Mouse (Mus musculus) gastrocnemius, postnatal 14 days (tissue): ENCODE measurements around the gene Fam83c. TPM values are rescaled to one million over a fixed set of nuclear protein-coding genes. Genes with fewer than 3 reads are reported as not detected.
"Not testable (repeated sequence)": the region's sequence is repeated elsewhere in the genome, so short reads cannot be mapped to it uniquely, and the experiment has no call there.

Source experiments
- DNase-seq: peaks from one replicate; pipeline ENCODE4 v3.0.0; 2021; ENCODE audit warnings: mixed read lengths
- intact Hi-C: fragments of 180-260 bp; cut with DNase I; formaldehyde crosslinking; loops from one replicate; pipeline ENCODE4 v1.15.1; 2025; ENCODE audit warnings: low total_unique reads
- long read RNA-seq, 2 experiments: library from polyadenylated mRNA; stranded (forward); transcript quantifications; one replicate each; pipeline ENCODE4 v2.0.0; 2021
- total RNA-seq, 2 experiments: library from RNA; stranded (reverse); gene quantifications; 2 replicates each; pipeline ENCODE4 v1.2.3; 2021

Fam83c gene
- total RNA-seq: not detected
- long read RNA-seq, experiment 1: 0 reads
- long read RNA-seq, experiment 2: 0 reads

GRCm38 (mm10) chr2:155834732-155835131 is at the start of gene Fam83c:
TSS of gene Fam83c (minus strand) at chr2:155834854.
- intact Hi-C loops: no loop called here
- DNase-seq: no peak

DNA sequence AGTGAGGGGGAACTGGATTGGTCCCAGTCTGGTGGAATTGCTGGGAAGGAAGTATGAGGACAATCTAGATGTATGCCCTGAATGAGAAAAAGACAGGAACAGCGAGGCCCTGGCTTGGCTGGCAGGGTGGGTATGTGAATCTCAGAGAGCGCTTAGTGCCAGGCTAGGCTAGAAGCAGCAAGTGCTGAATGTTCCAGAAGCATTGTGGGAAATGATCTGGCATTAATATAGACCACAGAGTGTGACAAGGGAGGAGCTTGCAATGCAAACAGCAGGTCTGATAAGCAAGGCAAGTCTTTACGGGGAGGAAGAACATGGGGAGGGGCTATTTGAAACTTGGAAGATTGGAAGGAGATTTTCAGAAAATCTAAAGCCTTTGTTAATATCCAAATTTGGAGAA is 47.4 kb upstream of the Fam83c start:
- intact Hi-C loops: no loop called here
- no peak for DNase-seq

DNA sequence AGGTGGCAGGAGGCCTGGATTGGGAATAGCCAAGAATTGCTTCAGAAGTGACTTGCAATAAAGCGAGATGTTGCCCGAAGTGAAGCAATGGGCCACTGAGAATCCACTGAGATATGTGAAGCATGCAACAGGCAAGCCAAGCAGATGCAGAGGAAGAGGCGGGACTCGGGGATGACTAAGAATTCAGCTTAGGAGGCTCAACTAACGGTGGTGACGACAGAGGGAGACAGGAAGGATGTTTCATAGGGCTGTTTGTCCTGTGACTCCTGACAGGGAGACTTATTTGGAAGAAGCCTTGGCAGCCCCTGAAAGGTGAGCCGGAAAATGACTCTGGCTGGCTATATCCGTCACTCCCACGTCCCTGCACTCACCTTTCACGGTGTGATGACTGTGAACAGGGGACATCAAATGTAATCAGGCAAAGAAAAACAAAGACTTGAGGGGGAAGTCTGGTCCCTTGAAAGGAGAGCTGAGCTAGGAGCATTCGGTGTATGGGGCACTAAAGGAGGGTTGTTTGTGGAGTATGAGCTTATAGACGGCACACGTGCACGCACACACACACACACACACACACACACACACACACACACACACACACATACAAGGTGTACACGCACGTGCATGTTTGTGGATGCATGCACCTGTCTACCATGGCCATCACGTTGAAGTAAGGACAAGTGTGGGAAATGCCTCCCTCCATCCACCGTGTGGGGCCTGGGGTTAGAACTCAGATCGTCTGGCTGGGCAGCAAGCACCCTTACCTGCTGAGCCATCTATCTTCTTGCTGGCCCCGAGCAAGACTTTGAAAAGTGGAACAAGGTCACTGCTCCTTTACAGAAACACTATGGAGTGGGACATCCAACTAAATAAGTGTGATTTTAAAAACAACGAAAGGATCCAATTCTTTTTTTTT is 44.6 kb upstream of the Fam83c start:
- intact Hi-C loops: no loop called here

GRCm38 (mm10) chr2:155873636-155874035 is 39.0 kb upstream of the Fam83c start:
- intact Hi-C loops: no loop called here
- DNase-seq: no peak

More for the DNA sequence above, 44.6 kb upstream of the Fam83c start:
- DNase-seq: no peak

DNA sequence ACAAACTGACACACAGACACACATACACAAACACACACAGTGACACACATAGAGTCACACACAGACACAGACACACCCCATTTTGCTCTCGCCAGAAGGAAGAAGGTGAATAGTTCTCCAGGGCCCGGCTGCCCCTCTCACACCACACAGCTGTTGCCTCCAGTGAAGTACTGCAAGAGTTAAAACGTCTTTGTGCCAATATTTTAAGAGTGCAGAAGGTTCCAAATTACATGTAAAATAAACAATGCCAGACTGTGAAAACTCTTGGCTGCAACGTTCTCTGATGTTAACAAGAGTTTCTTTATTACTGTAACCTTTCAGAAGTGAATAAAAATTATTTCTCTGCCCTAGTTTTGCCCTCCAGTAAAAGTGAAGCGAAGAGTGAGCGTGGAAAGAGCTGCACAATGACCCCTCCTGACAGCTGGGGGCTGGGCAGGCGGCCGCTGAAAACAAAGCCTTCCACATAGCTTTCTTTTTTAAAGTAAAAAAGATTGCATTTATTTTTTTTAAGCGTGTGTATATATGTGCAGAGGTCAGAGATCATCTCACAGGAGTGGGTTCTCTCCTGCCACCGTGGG is 38.4 kb upstream of the Fam83c start:
- no peak for DNase-seq
- intact Hi-C loops: no loop called here

GRCm38 (mm10) chr2:155872486-155872885 is 37.8 kb upstream of the Fam83c start:
- intact Hi-C loops: no loop called here
- DNase-seq: no peak

DNA sequence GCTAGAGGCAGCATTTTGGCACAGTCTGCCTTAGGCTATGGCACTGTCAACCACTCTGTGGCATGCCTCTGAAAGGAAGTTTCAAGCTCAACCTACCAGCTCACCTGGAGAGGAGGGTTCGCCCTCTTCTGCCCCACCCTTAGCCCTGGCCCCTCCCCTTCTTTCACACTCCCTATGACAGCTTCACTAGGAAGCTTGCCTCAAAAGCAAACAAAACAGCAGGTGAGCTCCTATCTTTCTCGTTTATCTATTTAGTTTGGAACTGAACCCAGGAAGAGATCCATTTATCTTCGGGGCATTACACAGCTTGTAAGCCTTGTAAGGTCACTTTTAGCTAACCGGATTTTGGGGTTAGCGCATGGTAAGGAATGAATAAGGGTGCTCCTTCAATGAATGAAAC is 35.1 kb upstream of the Fam83c start:
- DNase-seq: no peak
- intact Hi-C loops: no loop called here

- DNase-seq: no peak
- intact Hi-C loops: no loop called here
Observed at GRCm38 (mm10) chr2:155868320-155868719, 33.7 kb upstream of the Fam83c start.

GRCm38 (mm10) chr2:155863301-155863867 is 28.7 kb upstream of the Fam83c start:
- DNase-seq: no peak
- intact Hi-C loops: no loop called here

DNA sequence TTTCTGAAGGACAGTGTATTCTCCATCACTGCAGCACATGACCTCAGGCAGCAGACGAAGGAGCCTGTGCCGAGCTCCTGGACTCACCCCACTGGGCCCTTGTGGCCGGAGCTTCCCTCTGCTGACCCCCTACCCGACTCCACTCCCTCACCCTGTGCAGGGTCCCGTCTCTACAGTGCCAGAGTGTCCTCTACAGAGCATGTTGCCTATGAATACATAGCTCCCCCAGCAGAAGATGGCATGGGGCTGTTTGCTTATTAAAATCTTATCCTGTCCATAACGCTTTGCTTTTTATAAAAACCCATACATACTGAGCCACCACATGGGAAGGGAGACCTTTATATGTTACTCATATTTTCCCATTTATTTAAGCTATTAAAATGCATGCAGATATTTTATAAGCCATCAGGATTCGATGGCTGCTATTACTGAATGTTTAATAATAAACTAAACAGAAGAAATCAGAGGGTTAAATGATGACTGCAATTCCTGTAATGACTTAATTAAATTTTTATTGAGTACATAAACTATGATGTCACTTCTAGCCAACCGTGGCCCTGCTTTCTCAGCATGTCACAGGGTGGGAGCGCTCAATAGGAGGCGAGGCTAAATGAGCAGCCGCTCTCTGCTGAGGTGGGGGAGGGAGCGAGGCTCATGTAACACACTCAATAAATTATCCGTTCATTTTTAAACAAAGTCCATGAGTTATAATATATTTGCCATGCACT is 28.1 kb upstream of the Fam83c start:
- intact Hi-C loops: no loop called here
- DNase-seq: no peak

GRCm38 (mm10) chr2:155861581-155861980 is 26.9 kb upstream of the Fam83c start:
- DNase-seq: no peak
- intact Hi-C loops: no loop called here

- intact Hi-C loops: no loop called here
- DNase-seq: no peak
Observed at GRCm38 (mm10) chr2:155860102-155860501, 25.4 kb upstream of the Fam83c start.

GRCm38 (mm10) chr2:155852536-155852935 is 17.9 kb upstream of the Fam83c start:
- intact Hi-C loops: no loop called here
- no peak for DNase-seq

DNA sequence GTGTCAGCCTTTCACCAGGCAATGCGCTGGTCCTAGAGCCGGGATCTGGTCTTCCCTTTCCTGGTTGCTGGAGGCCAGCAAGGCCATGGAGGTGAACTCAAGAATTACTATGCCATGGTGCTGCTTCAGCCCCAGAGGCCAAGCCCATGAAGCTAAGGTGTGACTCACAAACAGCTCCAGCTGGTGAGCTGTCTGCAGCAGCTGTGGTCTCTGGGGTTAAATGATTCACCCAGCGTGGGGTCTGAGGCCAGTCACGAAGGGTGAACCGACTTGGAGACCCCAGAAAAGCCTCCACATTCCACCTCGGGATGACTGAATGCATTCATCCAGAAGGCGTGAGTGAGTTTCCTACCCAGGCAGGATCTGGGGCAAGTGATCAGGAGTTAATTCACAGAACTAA is 15.5 kb upstream of the Fam83c start:
- no peak for DNase-seq
- intact Hi-C loops: no loop called here

DNA sequence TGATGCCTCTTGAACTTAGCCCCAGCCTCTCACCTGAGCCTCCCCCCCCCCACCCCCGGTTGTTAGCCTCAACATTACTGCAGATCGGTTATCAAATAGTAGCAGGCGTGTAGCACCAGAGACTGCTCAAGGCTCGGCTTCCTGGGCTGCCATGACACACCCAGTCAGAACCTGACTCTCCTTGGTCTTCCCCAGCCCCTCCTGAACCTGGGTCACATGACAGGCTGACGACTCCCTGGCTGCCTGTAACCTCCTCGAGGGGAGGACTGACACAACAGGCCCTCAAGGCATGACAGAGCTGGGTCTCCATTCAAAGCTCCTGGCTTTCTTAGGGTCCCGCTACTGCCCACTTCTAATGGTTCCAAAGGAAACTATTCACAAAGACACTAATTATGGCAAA is 14.8 kb upstream of the Fam83c start:
- DNase-seq: no peak
- intact Hi-C loops: loop anchor here (2.0 kb wide), 1 partner anchor 97 kb away; no protein-coding TSS in a partner anchor

- DNase-seq: peak; percentile 71
- intact Hi-C loops: loop anchor here (2.0 kb wide), 1 partner anchor 99 kb away; no protein-coding TSS in a partner anchor
Observed at GRCm38 (mm10) chr2:155848291-155848690, 13.6 kb upstream of the Fam83c start.

GRCm38 (mm10) chr2:155846930-155847329 is 12.3 kb upstream of the Fam83c start:
- intact Hi-C loops: no loop called here
- no peak for DNase-seq

DNA sequence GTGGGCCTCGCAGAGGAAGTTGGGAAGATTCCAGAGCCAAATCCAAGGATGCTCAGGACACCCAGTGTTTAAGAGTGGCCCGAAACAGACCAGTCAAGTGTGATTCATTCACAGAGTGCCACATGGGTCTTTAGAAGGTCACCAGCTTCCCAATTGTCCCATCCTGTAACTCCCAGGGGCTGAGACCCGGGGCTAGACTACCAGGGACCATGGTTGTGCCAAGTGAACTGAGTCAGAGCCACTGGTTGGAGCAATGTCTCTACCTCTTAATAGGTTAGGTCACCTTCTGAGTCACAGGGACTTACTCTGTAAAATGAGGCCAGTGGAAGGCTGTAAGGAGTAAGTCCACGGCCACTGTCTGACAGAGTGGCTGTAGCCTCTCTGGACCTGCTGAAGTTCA is 4.3 kb upstream of the Fam83c start:
- DNase-seq: no peak
- intact Hi-C loops: no loop called here

DNA sequence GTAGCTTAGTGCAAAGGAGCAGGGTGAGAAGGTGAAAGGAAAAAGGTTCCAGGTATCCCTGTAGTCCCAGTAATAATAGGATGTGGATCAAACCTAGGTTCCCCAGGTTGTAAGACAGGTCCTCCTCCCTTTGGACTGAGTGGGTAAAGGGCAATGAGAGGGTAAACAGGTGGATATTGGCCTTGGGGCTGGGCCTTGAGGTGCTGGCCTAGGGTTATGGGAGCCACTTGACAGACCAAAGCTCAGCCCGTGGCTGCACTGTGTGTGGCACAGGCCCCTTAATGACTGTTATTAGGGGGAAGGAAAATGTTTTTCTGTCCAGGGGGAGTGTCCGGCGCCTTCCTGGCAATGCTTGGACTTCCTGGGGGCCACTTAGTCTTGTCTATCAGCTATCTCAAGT is 3.3 kb upstream of the Fam83c start:
- intact Hi-C loops: no loop called here
- DNase-seq: no peak

GRCm38 (mm10) chr2:155832087-155832486 is 2.6 kb downstream of the Fam83c start:
- intact Hi-C loops, DNase-seq: not testable (repeated sequence)
